Mouse (Mus musculus) liver, embryonic 11.5 days (tissue): ENCODE measurements around the gene Ddb1. TPM values are rescaled to one million over a fixed set of nuclear protein-coding genes. Genes with fewer than 3 reads are reported as not detected.

Experiments used
- ATAC-seq: fragments of 200-750 bp; cut with Nextera tagmentation; replicated peaks from 2 replicates; pipeline ENCODE4 v1.8.0; 2017; ENCODE audit warnings: moderate number of reproducible peaks, mild to moderate bottlenecking, moderate TSS enrichment, moderate library complexity; ENCODE audit not compliant: low FRiP score
- DNase-seq: peaks from one replicate; pipeline ENCODE4 v3.0.0-alpha.2; 2017; ENCODE audit warnings: low spot score
- H3K27ac ChIP-seq: fragments of 300-500 bp; sonication (generic); 2 replicates; pipeline ENCODE4 v1.5.1; 2014; ENCODE audit warnings: mild to moderate bottlenecking, low read depth, low read length, control low read depth
- H3K27me3 ChIP-seq: fragments of 300-500 bp; sonication (generic); replicated peaks from 2 replicates; pipeline ENCODE4 v1.6.1; 2014; ENCODE audit warnings: low read length, mixed read lengths; ENCODE audit not compliant: control insufficient read depth, insufficient read depth
- H3K36me3 ChIP-seq: fragments of 300-500 bp; sonication (generic); 2 replicates; pipeline ENCODE4 v1.6.1; 2014; ENCODE audit warnings: mild to moderate bottlenecking, low read length, moderate library complexity, mixed read lengths; ENCODE audit not compliant: control insufficient read depth, insufficient read depth
- H3K4me1 ChIP-seq: fragments of 300-500 bp; sonication (generic); replicated peaks from 2 replicates; pipeline ENCODE4 v1.6.1; 2014; ENCODE audit warnings: low read length, mixed read lengths; ENCODE audit not compliant: control insufficient read depth, insufficient read depth
- H3K4me2 ChIP-seq: fragments of 300-500 bp; sonication (generic); 2 replicates; pipeline ENCODE4 v1.6.1; 2014; ENCODE audit warnings: mild to moderate bottlenecking, control low read depth, moderate library complexity
- H3K4me3 ChIP-seq: fragments of 300-500 bp; sonication (generic); 2 replicates; pipeline ENCODE4 v1.5.1; 2014; ENCODE audit warnings: low read depth, low read length, control low read depth
- H3K9ac ChIP-seq: fragments of 300-500 bp; sonication (generic); 2 replicates; pipeline ENCODE4 v1.6.1; 2014; ENCODE audit warnings: low read depth, low read length, control low read depth
- H3K9me3 ChIP-seq: fragments of 300-500 bp; sonication (generic); 2 replicates; pipeline ENCODE4 v1.6.1; 2016; ENCODE audit warnings: low read length, inconsistent platforms, mixed read lengths; ENCODE audit not compliant: control insufficient read depth
- WGBS: fragments of 180-500 bp; shearing (Covaris S2); extraction: QIAGEN DNeasy Blood & Tissue Kit; methylation state at CpG from one replicate; pipeline ENCODE4 v1.1.7; 2014; 5-methylcytosine and 5-hydroxymethylcytosine counted together
- polyA plus RNA-seq: library from polyadenylated mRNA; unstranded; fragments of >200 nt; fragmentation: Nextera tagmentation; extraction: Ambion mirVana; gene quantifications from 2 replicates; pipeline ENCODE4 v1.2.1, GENCODE M21; 2014

Gene Ddb1
- polyA plus RNA-seq, 1 experiment from 2014 or later = 311 TPM

DNA sequence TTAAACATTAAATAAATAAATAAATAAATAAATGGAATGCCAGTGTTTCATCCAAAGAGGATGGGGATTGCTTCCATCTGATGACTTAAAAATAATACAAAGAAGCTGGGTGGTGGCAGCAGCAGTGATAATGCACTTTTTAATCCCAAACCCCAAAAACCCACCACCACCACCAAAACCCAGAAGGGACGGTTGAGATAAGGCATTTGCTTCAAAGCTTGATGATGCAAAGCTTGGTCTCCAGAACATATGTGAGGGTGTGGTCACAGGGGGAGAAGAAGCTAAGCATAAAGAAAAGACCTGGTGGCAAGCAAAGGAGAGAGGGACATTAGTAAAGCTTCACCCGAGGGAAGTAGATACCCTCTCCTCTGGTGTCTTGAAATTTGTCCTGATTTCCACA lies 56.8 kb downstream of the Ddb1 start:
- H3K4me2 ChIP-seq = peak overlapping the region; percentile 64
- whole genome bisulfite sequencing = 53% methylated on average over 2 of the region's 2 CpGs

DNA sequence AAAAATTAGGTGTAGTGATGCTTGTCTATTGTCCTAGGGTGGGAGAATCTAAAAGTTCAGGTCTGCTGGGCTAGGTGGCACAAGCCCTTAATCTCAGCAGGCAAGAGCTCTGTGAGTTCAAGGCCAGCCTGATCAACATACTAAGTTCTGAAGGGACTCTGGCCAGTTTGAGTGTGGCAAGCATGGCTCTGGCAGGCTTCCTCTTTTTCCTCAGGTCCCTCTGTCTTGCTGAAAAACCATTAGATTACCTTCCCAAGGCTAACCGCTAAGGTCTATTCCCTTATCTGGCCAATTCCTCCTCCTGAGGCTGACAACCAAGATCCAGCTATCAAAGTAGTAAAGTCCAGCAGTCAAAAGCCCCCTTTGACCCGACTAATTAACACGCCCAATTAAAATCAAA lies 57.5 kb downstream of the Ddb1 start:
- Histone ChIP-seq H3K4me3 (no peak overlapping the region), H3K27ac (peak overlapping the region; percentile 99), H3K9ac (peak overlapping the region; percentile 2; the same call in 1 of the 2 replicates), H3K27me3 (no peaks in the 10 kb centered on the region), H3K4me2 (peak overlapping the region; percentile 64; the same call in 1 of the 2 replicates), H3K36me3 (no peaks in the 10 kb centered on the region), H3K4me1 (peaks cover 27% of the 10 kb centered on the region), H3K9me3 (no peaks in the 10 kb centered on the region)
- no peak for DNase-seq
- no peak for ATAC-seq
- WGBS = 46% methylated on average over 3 of the region's 3 CpGs

More for the DNA sequence above, 56.8 kb downstream of the Ddb1 start:
- H3K27me3 ChIP-seq = no peaks in the 10 kb centered on the region
- DNase-seq (no peak), ATAC-seq (peak; percentile 71)
- no peaks in the 10 kb centered on the region for H3K36me3 ChIP-seq
- H3K4me1 ChIP-seq = peaks cover 34% of the 10 kb centered on the region
- peak overlapping the region; percentile 61 for H3K9ac ChIP-seq
- H3K4me3 ChIP-seq = no peak overlapping the region
- H3K9me3 ChIP-seq = no peaks in the 10 kb centered on the region
- H3K27ac ChIP-seq = peak overlapping the region; percentile 99

DNA sequence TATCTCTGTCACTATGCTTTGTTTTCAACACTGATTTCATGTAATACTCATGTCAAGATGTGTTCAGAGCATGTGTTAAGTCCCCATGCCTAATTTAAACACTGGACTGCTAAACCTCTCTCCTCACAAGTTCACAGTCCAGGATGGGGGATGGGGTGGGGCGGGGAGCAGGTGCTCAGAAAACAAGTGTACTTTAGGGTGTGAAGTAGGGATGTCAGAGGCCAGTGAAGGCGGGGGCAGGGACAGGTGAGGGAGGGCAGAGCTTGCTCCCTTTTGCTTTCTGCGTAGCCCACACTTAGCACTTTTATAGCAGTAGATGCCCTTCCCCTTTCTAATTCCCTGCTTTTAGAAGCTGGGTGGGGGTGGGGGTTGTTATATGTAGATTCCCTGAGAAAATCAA lies 60.0 kb downstream of the Ddb1 start:
- Histone ChIP-seq H3K27me3 (no peaks in the 10 kb centered on the region), H3K4me3 (no peak overlapping the region), H3K27ac (no peak overlapping the region), H3K4me1 (peaks cover 16% of the 10 kb centered on the region), H3K9ac (no peak overlapping the region), H3K4me2 (no peak overlapping the region), H3K9me3 (no peaks in the 10 kb centered on the region), H3K36me3 (no peaks in the 10 kb centered on the region)
- WGBS = 60% methylated on average over 3 of the region's 3 CpGs
- DNase-seq = no peak
- ATAC-seq = no peak

DNA sequence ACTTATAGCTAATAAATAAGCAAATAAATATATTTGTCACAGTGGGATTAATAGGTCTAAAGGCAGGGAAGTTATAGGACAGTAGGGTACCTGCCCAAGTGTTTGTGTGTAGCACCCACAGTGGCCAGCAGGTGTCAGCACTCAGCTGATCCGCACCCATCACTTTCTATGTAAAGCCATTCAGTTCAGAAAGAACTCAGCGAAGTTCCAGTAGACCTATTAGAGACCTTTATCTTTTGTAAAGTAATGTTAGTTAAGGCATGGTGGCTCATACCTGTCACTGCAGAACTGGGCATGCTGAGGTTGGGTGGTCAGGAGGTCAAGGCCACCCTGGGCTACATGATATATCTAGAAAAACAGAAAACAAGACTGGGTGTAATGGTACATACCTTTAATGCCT lies 60.4 kb downstream of the Ddb1 start:
- H3K4me1 ChIP-seq = peaks cover 12% of the 10 kb centered on the region
- no peaks in the 10 kb centered on the region for H3K36me3 ChIP-seq
- no peak overlapping the region for H3K4me2 ChIP-seq
- H3K4me3 ChIP-seq = no peak overlapping the region
- no peaks in the 10 kb centered on the region for H3K9me3 ChIP-seq
- no peak overlapping the region for H3K9ac ChIP-seq
- WGBS = 19% methylated on average over 2 of the region's 2 CpGs
- no peaks in the 10 kb centered on the region for H3K27me3 ChIP-seq
- H3K27ac ChIP-seq = no peak overlapping the region
- ATAC-seq (no peak; the same call in 1 of the 2 replicates), DNase-seq (peak; percentile 61)

DNA sequence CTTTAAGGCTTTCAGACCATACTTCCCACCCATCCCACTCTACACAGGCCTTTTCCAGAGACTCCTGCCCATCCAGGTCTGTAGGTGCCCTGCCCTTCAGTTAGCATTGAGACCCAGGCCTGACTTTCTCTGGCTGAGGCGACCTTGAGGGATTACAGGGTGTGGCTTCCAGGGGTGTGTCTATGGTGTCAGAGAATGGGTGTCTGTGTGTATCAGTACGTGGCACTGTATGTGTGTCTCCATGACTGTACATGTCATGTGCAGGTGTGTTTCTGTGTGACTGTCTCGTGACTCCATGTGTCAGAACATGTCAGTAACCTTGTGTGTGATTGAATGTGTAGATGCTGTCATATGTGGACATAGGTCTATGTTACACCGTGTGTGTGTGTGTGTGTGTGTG lies 66.2 kb downstream of the Ddb1 start:
- Histone ChIP-seq H3K36me3 (no peaks in the 10 kb centered on the region), H3K4me3 (no peak overlapping the region), H3K27ac (no peak overlapping the region), H3K4me2 (no peak overlapping the region), H3K4me1 (peaks cover 6% of the 10 kb centered on the region), H3K27me3 (no peaks in the 10 kb centered on the region), H3K9me3 (no peaks in the 10 kb centered on the region), H3K9ac (0 out of 2 replicates have a peak overlapping the region, but pooled peaks have one; percentile 12)
- ATAC-seq = peak; percentile 47; the same call in 1 of the 2 replicates
- no peak for DNase-seq
- WGBS = 78% methylated on average over 4 of the region's 4 CpGs

DNA sequence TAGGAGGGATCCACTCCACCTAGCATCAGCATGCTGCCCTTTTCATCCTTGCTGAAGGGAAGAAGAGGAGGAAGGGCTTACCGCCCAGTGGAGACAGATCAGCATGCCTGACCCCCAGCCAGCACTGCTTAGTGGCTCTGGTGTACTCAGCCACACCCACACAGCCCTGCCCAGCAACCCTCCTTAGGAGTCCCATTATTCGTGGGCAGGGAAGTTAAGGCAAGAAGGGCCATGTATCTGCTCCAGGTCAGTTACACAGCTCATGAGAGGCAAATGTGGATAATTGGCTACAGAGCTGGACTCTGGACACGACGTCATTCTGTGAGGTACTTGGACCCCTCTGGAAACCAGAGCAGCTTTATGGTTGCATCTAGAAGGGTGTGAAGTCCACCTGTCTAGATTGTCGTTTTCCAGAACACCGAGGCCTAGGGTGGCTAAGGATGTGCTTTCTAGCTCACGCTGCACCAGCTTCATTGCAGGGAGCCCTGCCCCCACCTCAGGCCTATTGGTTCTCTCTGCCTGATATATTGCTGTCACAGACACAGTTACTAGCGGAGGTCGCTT lies 66.8 kb downstream of the Ddb1 start:
- H3K9ac ChIP-seq = 0 out of 2 replicates have a peak overlapping the region, but pooled peaks have one; percentile 12
- ATAC-seq (0 out of 2 replicates have a peak, but pooled peaks have one; percentile 26), DNase-seq (no peak)
- 70% methylated on average over 9 of the region's 9 CpGs for WGBS
- H3K4me2 ChIP-seq = no peak overlapping the region
- H3K9me3 ChIP-seq = no peaks in the 10 kb centered on the region
- no peak overlapping the region for H3K27ac ChIP-seq
- no peak overlapping the region for H3K4me3 ChIP-seq
- no peaks in the 10 kb centered on the region for H3K27me3 ChIP-seq
- H3K4me1 ChIP-seq = peaks cover 6% of the 10 kb centered on the region
- no peaks in the 10 kb centered on the region for H3K36me3 ChIP-seq

DNA sequence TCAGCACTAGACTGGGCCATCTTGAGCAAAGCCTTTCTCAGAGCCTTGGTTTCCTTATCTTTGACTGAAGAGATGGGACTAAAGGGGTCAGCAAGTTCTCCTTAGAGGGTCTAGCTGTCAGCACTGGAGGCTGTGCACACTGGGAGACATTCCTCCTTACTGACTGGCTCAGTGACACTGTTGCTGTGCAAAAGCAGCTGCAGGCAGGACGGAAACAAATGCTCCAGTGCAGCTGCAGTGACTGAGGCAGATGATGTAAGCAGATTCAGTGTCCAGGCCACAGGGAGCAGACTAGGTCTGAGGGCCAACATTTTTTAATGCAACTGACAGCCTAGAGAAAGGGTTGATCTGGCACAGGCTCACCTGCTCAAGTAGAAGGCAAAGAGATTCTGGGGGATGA lies 68.1 kb downstream of the Ddb1 start:
- H3K4me3 ChIP-seq = no peak overlapping the region
- WGBS = 74% methylated on average over 1 of the region's 1 CpGs

DNA sequence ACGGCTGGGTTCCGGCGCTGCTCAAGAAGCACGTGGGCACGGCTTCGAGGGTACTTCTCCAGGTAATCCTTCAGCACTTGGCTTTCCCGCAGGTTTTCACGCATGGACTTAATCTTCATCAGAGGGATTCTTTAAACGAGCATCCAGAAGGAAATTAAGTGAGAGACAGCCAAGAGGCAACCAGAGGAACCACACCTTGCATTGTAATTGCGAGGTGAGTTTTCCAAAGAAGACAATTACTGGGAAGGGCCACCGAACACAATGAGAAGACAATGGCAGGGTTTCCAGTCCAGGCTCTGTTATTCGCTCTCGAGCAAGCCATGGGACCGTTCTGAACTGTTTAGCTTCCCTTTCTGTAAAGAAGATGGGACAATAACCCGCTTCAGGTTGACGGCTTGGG lies 71.5 kb downstream of the Ddb1 start:
- ATAC-seq (no peak), DNase-seq (no peak)
- Histone ChIP-seq H3K27me3 (no peaks in the 10 kb centered on the region), H3K27ac (no peak overlapping the region), H3K4me3 (no peak overlapping the region), H3K4me1 (peaks cover 7% of the 10 kb centered on the region), H3K4me2 (no peak overlapping the region), H3K9ac (no peak overlapping the region), H3K9me3 (no peaks in the 10 kb centered on the region), H3K36me3 (no peaks in the 10 kb centered on the region)
- WGBS = 81% methylated on average over 16 of the region's 16 CpGs

More for the DNA sequence above, 68.1 kb downstream of the Ddb1 start:
- H3K9me3 ChIP-seq = no peaks in the 10 kb centered on the region
- peaks cover 12% of the 10 kb centered on the region for H3K4me1 ChIP-seq
- no peak overlapping the region for H3K27ac ChIP-seq
- H3K4me2 ChIP-seq = no peak overlapping the region
- H3K9ac ChIP-seq = no peak overlapping the region
- no peaks in the 10 kb centered on the region for H3K36me3 ChIP-seq
- H3K27me3 ChIP-seq = no peaks in the 10 kb centered on the region
- DNase-seq = no peak
- no peak for ATAC-seq
